Mouse (Mus musculus) thymus, postnatal 10 days (tissue): ENCODE results near the gene Olfr921.

Experiments used
- DNase-seq, 2 experiments: peaks; one replicate each; pipeline ENCODE4 v3.0.0; 2021; ENCODE audit warnings: low spot score in 2 of 2

Olfr921 gene

DNA sequence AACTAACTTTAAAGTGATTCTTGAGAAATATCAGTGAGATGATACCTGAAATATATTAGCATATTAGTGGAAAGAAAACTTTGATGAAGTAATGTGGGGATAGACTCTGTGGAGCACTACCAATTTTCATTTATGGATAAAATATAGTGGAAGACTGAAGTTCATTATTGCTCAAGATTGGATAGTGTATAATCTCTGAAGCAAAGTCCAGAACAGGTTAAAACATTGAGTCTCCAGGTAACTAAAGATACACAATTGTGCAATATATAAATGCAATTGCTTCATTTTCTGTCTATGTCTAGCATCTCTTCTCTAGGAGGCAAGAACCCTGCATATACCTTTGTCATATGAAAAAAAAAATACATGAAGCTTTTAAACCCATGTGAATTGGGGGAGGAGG is at the start of gene Olfr921:
Gene Olfr921 (plus strand): TSS at position 301 of the 400 bp plus-strand sequence.
- no peak for DNase-seq

DNA sequence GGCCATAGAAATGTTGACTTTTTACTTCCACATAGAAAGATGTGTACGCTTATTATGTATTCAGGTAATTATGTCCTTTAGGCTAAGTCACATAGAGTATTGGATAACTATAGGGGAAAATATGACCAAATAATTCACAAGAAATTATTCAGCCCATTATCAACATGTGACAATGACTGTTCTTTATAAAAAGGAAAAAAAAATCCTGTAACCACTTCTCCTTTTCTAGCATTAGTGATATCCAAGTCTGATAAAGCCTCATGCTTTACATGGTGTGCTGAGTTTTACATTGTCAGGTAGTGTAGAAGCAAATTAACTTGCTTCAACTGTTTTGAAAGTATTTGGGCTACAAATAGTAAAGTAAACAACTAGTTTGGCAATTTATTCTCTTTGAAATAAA is 48.8 kb upstream of the Olfr921 start:
- DNase-seq: no peak

DNA sequence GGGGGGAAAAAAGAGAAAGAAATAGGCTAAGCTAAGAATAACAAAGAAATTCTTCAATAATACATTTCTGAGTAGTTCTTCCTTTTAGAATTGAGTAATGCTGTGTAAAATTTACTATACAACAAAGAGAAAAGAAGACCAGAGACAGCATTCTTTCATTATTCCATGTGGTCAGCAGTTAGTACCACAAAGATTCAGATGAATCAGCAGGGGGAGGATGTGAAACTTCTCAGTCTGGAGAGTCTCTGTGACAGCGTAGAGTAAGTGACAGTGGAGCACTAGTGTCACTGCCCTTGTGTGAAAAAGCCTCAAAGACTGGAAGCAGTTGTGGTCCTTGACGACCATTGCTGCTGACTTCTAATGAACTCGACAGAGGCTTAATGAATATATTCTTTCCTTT is 44.6 kb upstream of the Olfr921 start:
- DNase-seq: no peak

DNA sequence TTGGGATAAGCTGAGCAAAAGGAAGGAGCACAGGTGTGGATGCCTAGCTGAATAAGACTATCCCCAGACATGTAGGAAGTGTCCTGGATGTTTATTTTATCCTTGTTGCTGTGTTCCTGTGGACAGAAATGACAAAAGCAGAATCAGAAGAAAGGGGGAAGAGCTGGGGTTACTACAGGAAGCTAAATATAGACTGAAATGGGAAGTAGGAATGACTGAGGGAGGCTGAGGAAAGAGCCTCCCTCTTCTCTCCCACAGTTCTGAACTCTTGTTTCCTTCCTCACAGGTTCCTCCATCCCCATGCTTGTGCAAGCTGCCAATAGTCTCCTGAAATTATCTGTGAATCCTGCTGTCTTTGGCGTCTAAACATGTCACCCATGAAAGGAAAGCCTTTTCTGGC is 31.5 kb upstream of the Olfr921 start:
- DNase-seq: no peak

DNA sequence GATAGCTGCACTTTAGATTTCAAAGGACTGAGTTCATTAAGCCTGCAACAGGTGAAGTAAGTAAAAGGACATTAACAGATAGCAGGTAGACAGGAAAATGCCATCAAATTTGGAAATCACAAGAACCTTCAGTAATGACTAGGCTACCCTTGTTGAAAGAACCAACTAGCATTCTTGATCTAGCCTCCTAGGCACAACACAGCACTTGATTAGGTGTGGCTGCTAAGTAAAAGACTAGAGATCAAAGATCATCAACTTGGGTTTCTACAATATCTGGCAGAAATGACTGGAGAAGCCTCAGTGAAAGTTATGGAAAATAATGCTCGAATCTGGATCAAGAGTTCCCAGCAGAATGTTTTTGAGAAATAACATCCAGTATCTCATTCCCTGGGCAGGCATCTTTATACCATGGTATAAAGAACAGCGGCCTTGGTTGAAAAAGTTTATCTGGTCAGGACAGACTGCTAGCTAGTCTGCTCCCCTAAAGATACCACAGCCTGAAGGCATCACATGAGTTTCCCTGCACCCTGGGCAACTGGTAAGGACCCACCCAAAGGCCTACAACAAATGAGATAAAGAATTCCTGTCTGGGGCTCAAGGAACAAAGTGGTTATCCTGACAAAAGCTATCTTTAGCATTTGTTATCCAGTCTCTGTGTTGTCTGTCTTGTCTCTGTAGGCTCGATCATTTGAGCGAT is 28.1 kb upstream of the Olfr921 start:
- DNase-seq: no peak

DNA sequence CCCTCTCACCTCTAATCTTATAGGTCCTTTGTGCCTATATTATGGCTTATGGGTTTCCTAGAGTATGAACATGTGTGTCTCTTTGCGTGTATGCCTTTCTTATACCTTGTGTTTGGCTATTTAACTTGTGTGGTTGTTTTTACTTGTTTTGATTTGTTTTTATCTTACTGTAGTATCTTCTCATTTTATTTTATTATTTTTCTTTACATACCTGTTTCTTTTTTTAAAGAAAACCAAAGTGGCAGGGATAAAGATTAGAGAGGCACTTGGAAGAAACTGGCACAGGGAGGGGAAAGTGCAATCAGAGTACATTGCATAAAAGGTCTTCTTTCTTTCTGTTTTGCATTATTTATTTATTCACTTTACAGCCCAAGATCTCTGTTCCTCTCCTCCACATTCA is 20.9 kb upstream of the Olfr921 start, which contains the start of gene Olfr920:
Gene Olfr920 (plus strand): TSS at position 301 of the 400 bp plus-strand sequence.
- no peak for DNase-seq

DNA sequence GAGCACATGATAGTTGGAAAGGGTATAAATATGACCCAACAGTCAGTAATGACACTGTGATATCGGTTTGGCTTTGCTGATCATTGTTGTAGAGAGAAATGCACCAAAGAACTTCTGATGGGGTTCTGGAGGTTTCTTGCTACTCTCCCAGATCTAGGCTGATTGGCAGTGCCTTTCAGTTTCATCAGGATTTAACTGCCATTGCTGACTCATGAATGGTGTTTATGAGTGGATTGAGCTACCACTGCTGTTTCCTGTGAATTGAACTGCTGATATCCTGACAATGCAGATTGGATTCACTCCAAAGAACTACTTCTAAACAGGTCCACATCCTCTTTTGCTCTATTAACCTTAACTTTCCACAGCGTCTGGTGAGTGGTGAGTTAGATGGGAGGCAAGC is 19.8 kb downstream of the Olfr921 start:
- DNase-seq: no peak

DNA sequence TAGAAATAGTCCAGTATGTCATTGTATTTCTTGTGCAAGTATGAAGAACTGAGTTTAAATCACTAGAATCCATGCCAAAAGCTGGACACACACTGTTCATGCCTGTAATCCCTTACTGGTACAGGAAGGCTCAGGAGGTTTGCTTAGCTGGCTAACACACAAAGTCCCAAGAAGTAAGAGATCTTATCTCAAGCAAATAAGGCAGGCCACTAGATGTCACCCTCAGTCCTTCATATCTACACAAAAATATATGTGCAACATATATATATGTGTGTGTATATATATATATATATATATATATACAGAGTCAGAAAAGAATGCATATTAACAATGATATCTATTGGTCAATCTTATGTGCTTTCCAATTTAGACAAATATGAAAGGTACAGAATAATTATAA is 32.8 kb downstream of the Olfr921 start:
- DNase-seq: no peak

DNA sequence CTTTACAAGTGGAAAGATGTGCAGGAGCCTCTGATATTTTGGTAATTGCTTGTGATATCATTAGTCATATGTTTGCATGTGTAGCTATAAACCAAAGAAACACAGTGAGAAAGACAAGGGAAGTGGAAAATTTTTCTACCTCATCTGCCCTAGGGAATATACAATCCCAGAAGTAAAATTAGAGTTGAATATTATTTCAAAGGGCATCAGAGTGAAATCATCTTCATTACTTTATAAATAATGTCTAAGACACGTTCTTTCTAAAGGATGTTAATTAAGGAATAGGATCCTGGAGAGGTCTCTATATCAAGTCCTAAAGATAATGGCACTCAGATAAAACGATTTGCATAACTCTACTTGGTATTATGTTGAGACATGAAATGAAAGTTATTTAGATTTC is 41.4 kb downstream of the Olfr921 start, which contains the start of gene Olfr922:
Gene Olfr922 (plus strand): TSS at position 301 of the 400 bp plus-strand sequence.
- DNase-seq: no peak

DNA sequence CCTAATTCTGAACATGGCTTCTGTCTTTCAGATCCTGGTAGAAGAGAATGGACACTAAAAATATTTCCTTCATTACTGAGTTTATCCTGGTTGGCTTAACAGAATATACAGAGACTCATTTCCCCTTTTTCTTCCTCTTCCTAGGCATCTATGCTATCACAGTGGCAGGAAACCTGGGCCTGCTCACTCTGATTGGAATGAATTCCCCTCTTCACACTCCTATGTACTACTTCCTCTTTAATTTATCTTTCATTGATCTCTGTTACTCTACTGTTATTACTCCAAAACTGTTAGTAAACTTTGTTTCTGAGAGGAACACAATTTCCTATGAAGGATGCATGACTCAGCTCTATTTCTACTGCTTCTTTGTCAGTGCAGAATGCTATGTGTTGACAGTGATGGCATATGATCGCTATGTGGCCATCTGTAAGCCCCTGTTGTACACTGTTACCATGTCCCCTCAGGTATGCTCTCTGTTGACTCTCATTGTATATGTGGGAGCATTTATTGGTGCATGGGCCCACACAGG is 42.7 kb downstream of the Olfr921 start:
- no peak for DNase-seq

DNA sequence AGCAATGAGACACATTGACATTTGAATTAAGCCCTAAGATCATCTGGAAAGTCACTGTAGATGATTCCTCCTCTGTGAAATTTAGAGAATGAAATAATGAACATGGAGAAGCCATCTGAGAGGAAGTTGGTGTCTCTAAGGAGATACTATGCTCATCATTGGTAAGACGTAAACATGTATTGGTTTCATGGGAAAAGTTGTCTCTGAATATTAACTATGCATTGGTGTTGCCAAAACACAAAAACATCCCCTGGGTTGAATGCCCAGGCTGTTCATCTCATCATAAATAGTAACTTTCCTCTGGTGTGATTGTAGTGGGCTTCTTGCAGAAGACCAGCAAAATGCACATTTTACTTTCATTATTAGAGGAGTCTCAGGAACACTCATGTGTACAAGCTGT is 53.4 kb downstream of the Olfr921 start, which contains the start of gene Olfr923:
Gene Olfr923 (plus strand): TSS at position 301 of the 400 bp plus-strand sequence.
- no peak for DNase-seq
